Mouse (Mus musculus) thymus, adult 2 months (tissue): ENCODE measurements around the gene Gm49373. TPM values are rescaled to one million over a fixed set of nuclear protein-coding genes. Genes with fewer than 3 reads are reported as not detected.

ENCODE experiments used
- DNase-seq: peaks from one replicate; pipeline ENCODE4 v3.0.0; 2021
- H3K27ac ChIP-seq: fragments of 200-500 bp; 2 replicates; pipeline ENCODE4 v1.5.1; 2012; ENCODE audit warnings: low read length, control low read depth; ENCODE audit not compliant: control insufficient read depth, insufficient read depth
- H3K27me3 ChIP-seq: fragments of 200-500 bp; 2 replicates; pipeline ENCODE4 v1.6.1; 2012; ENCODE audit warnings: mild to moderate bottlenecking, low read length, moderate library complexity, mixed read lengths; ENCODE audit not compliant: control insufficient read depth, insufficient read depth
- H3K36me3 ChIP-seq: fragments of 200-500 bp; 2 replicates; pipeline ENCODE4 v1.6.1; 2012; ENCODE audit warnings: mild to moderate bottlenecking, low read length, moderate library complexity; ENCODE audit not compliant: control insufficient read depth, insufficient read depth
- H3K4me1 ChIP-seq: fragments of 200-500 bp; replicated peaks from 2 replicates; pipeline ENCODE4 v1.6.1; 2012; ENCODE audit warnings: low read length; ENCODE audit not compliant: control insufficient read depth, insufficient read depth
- H3K4me3 ChIP-seq: fragments of 200-500 bp; 2 replicates; pipeline ENCODE4 v1.5.1; 2012; ENCODE audit warnings: mild to moderate bottlenecking, low read length, control low read depth, moderate library complexity; ENCODE audit not compliant: control insufficient read depth, insufficient read depth
- CTCF ChIP-seq: fragments of 200-500 bp; IDR thresholded peaks from 2 replicates; pipeline ENCODE4 v1.5.1; 2012; ENCODE audit warnings: mild to moderate bottlenecking, control low read depth, low read length, moderate library complexity, borderline replicate concordance; ENCODE audit not compliant: control insufficient read depth, poor library complexity, insufficient read depth; ENCODE audit errors: extremely low read depth
- POLR2A ChIP-seq: fragments of 200-500 bp; IDR thresholded peaks from 2 replicates; pipeline ENCODE4 v1.6.1; 2012; ENCODE audit warnings: mild to moderate bottlenecking, low read length, control low read depth, moderate library complexity; ENCODE audit not compliant: control insufficient read depth, poor library complexity, insufficient read depth; ENCODE audit errors: extremely low read depth
- WGBS: fragments of 180-500 bp; shearing (Covaris S2); methylation state at CpG from one replicate; pipeline ENCODE4 v1.1.7; 2018; 5-methylcytosine and 5-hydroxymethylcytosine counted together
- polyA plus RNA-seq: library from polyadenylated mRNA; depleted of rRNA; stranded (reverse); fragments of >200 nt; gene quantifications from 2 replicates; pipeline ENCODE4 v1.2.3, GENCODE M21; 2012

Gm49373 gene
- polyA plus RNA-seq, 1 experiment: 0.47 TPM

DNA sequence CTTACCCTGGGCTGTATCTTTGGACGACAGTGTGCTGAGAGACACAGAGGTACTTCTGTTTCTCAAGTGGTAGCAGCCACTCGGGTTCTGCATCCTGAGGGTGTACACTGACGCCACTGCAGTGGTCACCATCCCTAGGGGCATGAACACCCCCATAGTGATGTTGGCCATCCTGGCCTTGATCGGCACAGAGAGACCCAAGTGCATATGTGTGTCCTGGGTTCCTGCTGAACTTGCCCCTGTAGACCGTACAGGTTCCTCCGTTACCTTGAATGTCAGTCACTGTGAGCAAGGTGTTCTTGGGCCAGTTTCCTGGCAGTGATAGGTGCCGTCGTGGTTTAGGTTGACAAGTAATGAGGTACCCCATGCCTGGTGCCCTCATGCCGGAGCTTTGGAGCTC, 20.5 kb upstream of the Gm49373 start:
- Histone ChIP-seq H3K36me3 (peaks cover 17% of the 10 kb centered on the region), H3K27me3 (no peaks in the 10 kb centered on the region), H3K27ac (no peak overlapping the region), H3K4me1 (peaks cover 13% of the 10 kb centered on the region), H3K4me3 (no peak overlapping the region)
- TF ChIP-seq CTCF: no peak
- no peak for TF ChIP-seq POLR2A
- WGBS: 97% methylated on average over 9 of the region's 9 CpGs
- no peak for DNase-seq

DNA sequence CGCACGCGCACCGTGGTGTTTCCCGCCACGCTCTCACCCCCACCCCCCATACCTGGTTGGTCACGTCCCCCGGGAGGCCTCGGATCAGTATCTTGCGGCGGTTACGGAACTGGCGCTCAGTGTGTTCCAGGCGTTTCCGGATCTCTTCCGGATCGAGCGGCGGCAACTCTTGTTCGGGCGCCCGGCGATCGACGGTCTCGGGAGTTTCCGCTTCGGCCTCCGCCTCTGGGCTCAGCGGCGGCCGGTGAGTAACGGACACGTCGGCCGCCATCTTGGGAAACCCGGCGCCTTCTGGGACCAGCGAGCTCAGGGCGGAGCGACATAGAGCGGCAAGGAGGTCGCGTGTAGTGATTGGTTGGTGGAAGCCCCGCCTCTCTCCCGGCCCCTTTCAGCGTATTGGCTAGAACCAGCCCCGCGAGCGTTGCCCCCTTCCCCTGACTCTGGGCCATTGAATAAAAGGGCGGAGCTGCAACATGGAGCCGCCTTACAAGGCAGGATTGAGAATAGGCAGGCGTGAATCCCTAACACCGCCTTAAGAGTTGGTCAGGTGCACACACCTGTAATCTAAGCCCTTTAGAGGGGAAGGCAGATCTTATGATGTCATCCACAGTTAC, 18.9 kb upstream of the Gm49373 start, which contains the start of the genes Gm38431 and Raver1:
TSS of gene Gm38431 (minus strand) at position 291 of the 614 bp plus-strand sequence.
TSS of gene Raver1 (minus strand) at position 302 of the 614 bp plus-strand sequence.
- peak; percentile 97 for DNase-seq
- under 1% methylated on average over 54 of the region's 54 CpGs for WGBS
- Histone ChIP-seq H3K27ac (peak within 1 kb of the TSS; percentile 17; the same call in 1 of the 2 replicates), H3K4me3 (peak within 1 kb of the TSS; percentile 77), H3K4me1 (peaks cover 13% of the 10 kb centered on the region), H3K27me3 (no peaks in the 10 kb centered on the region), H3K36me3 (peaks cover 24% of the 10 kb centered on the region)
- TF ChIP-seq CTCF (no peak), POLR2A (peak; percentile 87)

DNA sequence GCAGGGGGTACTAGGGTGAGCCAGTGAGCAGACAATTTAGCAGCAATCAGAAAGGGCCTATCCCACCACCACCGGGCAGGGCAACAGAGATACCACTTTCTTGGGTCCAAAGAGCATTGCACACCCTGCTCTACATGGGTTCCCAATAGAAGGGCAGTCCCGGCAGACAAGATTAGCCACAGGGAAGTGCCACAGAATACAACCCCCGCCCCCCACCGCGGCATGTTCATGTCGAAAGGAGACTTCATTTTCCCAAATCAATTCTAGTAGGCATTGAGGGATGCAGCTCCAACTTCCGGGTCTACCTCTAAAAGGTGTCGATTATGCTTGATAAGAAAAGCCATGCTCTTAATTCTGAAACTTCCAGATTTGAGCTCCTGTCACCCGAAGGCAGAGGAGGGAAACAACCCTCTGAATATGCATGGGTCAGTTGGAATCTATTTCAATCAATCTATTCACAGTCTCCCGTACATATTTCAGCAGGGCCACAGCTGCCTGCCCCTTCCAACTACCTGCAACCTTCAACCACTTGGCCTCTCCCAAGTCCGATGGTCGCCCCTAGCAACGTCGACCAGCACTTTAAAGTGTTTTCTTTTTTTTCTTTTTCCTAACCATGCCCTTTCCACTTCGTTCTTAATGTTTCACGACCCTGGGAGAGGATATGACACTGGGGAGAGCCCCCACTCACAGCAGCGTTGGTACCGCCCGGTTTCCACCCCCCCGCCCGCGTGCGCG, 18.2 kb upstream of the Gm49373 start:
- DNase-seq: peak; percentile 13
- 2% methylated on average over 24 of the region's 24 CpGs for WGBS
- Histone ChIP-seq H3K4me3 (peak overlapping the region; percentile 77), H3K27ac (no peak overlapping the region), H3K27me3 (no peaks in the 10 kb centered on the region), H3K36me3 (peaks cover 31% of the 10 kb centered on the region), H3K4me1 (peaks cover 13% of the 10 kb centered on the region)
- TF ChIP-seq POLR2A: no peak
- TF ChIP-seq CTCF: no peak

DNA sequence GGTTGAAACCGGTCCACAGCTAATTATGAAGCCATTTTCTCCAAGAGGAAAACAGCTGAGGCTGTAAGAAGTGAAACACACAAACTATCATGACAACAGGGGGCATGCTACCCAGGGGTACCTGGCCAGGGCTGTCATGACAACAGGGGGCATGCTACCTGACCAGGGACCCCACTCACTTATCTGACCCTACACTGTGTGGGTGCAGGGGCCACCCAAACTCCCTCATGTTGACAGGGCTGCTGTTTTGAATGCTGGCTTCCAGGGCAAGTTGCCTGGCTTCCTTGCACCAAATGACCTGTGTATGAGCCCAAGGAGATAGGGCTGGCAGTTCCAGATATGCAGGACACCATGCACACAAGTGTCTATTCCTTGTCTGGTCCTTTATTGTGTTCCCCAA, 17.6 kb upstream of the Gm49373 start:
- TF ChIP-seq CTCF: no peak
- no peak for TF ChIP-seq POLR2A
- no peaks in the 10 kb centered on the region for H3K27me3 ChIP-seq
- H3K4me3 ChIP-seq: no peak overlapping the region
- peaks cover 13% of the 10 kb centered on the region for H3K4me1 ChIP-seq
- peaks cover 37% of the 10 kb centered on the region for H3K36me3 ChIP-seq
- no peak overlapping the region for H3K27ac ChIP-seq
- 100% methylated on average over 1 of the region's 1 CpGs for WGBS
- no peak for DNase-seq

DNA sequence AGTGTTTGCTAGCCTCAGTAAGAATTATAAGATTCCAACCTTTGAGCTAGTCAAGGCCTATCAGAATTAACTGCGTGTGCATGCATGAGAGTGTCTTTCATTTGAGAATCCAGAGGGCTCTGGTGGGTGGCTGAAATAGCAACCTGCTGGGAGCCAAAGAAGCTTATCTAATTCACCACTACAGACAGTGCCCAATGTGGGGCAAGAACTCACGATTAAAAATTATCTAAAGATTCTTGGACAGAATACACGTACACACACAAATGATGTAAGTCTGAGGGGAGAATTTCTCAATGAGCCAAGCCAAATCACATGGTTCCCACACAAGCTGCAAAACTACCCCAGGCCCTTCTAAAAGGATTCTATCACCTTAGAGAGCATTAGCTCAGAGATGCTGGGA, 10.4 kb upstream of the Gm49373 start:
- Histone ChIP-seq H3K4me1 (no peaks in the 10 kb centered on the region), H3K27me3 (no peaks in the 10 kb centered on the region), H3K36me3 (peaks cover 80% of the 10 kb centered on the region), H3K27ac (no peak overlapping the region), H3K4me3 (no peak overlapping the region)
- WGBS: 98% methylated on average over 3 of the region's 3 CpGs
- no peak for DNase-seq
- TF ChIP-seq POLR2A: no peak
- no peak for TF ChIP-seq CTCF

DNA sequence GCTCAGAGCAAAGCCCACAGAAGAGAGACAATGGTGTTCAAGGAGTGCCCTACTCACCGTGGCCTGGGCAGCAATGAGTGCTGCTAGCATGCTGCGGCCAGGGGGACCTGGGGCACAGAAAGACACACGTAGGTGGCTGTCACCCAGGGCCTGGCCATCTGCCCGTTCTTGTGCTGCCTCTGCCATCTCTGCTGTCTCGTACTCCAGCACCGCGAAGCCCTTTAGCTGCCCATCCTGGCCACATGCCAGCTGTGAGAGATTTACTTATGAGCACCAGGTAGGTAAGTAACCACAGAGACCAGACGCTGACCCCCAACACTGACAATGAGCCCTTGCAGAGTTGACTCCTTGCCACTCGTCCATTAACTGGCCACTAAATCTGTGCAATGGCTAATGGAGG, 8.2 kb upstream of the Gm49373 start:
- Histone ChIP-seq H3K27ac (no peak overlapping the region), H3K4me1 (no peaks in the 10 kb centered on the region), H3K27me3 (no peaks in the 10 kb centered on the region), H3K4me3 (no peak overlapping the region), H3K36me3 (peaks cover 86% of the 10 kb centered on the region)
- WGBS: 97% methylated on average over 9 of the region's 9 CpGs
- no peak for DNase-seq
- no peak for TF ChIP-seq POLR2A
- TF ChIP-seq CTCF: no peak

DNA sequence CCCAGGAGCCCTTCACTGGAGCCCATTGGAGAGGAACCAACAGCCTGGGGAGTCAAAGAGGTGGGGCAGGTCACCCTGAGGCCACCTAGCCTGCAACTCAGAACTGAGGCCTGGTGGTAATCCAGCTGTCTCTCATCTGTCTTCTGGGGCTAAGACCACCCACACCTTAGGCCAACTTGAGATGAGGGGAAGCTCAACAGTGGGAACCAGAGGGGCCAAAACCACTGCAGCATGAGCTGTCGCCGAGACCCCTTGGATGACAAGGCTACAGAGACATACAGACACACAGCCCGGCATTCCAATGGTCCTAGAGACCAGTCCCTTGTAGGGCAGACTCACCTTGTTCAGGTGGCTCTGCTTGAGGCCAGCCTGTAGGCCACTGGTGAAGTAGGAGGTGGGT, 2.7 kb upstream of the Gm49373 start:
- DNase-seq: no peak
- TF ChIP-seq CTCF (no peak), POLR2A (no peak)
- no peaks in the 10 kb centered on the region for H3K27me3 ChIP-seq
- H3K4me1 ChIP-seq: peaks cover 4% of the 10 kb centered on the region; the same call in 1 of the 2 replicates
- H3K27ac ChIP-seq: no peak overlapping the region
- H3K36me3 ChIP-seq: peaks cover 55% of the 10 kb centered on the region
- WGBS: 100% methylated on average over 3 of the region's 3 CpGs
- H3K4me3 ChIP-seq: no peak overlapping the region
